Mouse (Mus musculus): Measurements from ENCODE around the gene Akap3. TPM values are rescaled to one million over a fixed set of nuclear protein-coding genes. Genes with fewer than 3 reads are reported as not detected.

Gene Akap3
- polyA plus RNA-seq, 1 experiment, result not detected

DNA sequence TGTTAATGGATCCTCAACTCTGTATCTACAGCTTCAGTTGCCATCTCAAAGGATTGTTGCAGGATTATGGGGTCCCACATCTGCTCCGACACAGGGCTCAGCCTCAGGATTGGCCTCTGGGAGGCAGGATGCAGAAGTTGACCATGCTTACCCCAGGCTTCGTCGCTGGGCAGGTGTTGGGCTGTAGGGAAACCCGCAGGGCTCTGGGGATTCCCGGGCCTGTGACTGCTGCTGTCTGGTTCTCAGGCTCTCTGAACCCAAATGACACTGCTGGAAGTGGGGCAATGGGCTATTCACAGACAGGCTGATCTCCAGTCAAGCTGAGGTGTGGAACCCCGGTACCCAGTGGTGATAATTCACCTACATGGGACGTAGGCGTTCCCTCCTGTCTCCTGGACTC lies 36.6 kb upstream of the Akap3 start:
- Histone ChIP-seq H3K27ac (ENCODE audit: insufficient read depth, low read length) (no peak overlapping the region), H3K4me3 (ENCODE audit: low read depth, low read length) (no peak overlapping the region), H3K27me3 (ENCODE audit: control insufficient read depth, insufficient read depth, low read length, poor library complexity, severe bottlenecking) (no peaks in the 10 kb centered on the region), H3K4me1 (ENCODE audit: control insufficient read depth, insufficient read depth, low read length) (no peaks in the 10 kb centered on the region), H3K9ac (ENCODE audit: low read depth, poor library complexity, severe bottlenecking) (no peak overlapping the region), H3K9me3 (replicated peaks; ENCODE audit: control insufficient read depth, insufficient read depth, low read length, poor library complexity, severe bottlenecking) (no peaks in the 10 kb centered on the region), H3K36me3 (ENCODE audit: control insufficient read depth, insufficient read depth, low read length, poor library complexity, severe bottlenecking) (no peaks in the 10 kb centered on the region; the same call in 1 of the 2 replicates)
- no peak for TF ChIP-seq POLR2A (IDR thresholded peaks at IDR 0.05; ENCODE audit: insufficient read depth, low read length)
- no peak for TF ChIP-seq EP300 (IDR thresholded peaks at IDR 0.05; ENCODE audit: insufficient read depth, low read depth, low read length)
- TF ChIP-seq CTCF (IDR thresholded peaks at IDR 0.05; ENCODE audit: low read depth, low read length), result no peak

DNA sequence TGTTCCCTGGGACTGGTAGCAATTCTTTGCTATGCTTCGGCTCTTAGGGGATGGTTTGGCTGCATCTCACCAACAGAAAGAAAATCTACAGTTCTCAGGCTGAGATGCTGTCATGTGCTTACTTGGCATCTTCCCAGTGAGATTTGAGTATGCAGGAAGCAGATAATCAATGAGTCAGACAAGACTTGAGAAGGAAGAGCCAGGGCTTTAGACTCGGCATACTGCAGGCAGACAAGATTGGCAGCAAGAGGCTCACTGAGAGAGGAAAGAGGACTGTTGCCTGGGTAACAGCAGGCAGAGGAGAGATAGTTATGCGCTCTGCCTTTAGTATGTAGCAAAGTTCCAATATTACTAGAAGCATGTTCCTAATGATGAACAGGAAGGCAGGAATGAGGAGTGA lies 29.8 kb upstream of the Akap3 start:
- Histone ChIP-seq H3K27me3 (ENCODE audit: control insufficient read depth, insufficient read depth, low read length, poor library complexity, severe bottlenecking) (no peaks in the 10 kb centered on the region), H3K36me3 (ENCODE audit: control insufficient read depth, insufficient read depth, low read length, poor library complexity, severe bottlenecking) (peaks cover 5% of the 10 kb centered on the region), H3K27ac (ENCODE audit: insufficient read depth, low read length) (no peak overlapping the region), H3K4me1 (ENCODE audit: control insufficient read depth, insufficient read depth, low read length) (no peaks in the 10 kb centered on the region), H3K9me3 (replicated peaks; ENCODE audit: control insufficient read depth, insufficient read depth, low read length, poor library complexity, severe bottlenecking) (no peaks in the 10 kb centered on the region), H3K4me3 (ENCODE audit: low read depth, low read length) (no peak overlapping the region), H3K9ac (ENCODE audit: low read depth, poor library complexity, severe bottlenecking) (no peak overlapping the region)
- TF ChIP-seq CTCF (IDR thresholded peaks at IDR 0.05; ENCODE audit: low read depth, low read length), result no peak
- no peak for TF ChIP-seq POLR2A (IDR thresholded peaks at IDR 0.05; ENCODE audit: insufficient read depth, low read length)
- TF ChIP-seq EP300 (IDR thresholded peaks at IDR 0.05; ENCODE audit: insufficient read depth, low read depth, low read length), result no peak

DNA sequence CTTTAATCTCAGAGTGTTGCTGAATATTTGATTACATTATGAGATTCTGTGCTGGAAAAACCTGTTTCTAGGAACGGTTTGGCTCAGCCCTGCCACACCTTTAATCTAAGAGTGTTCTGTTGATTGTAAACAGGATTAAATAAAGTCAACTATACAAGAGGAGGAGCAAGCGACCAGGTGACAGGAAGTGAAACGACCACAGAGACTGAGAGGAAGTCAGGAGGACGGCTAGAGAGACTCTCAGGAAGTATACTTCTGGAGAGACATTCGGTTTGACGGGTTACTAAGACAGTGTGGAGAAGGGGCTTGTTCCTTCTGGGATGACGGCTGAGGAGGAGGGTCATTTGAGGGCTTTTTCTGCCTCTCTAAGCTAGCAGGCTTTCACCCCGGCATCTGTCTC lies 16.3 kb upstream of the Akap3 start:
- no peaks in the 10 kb centered on the region for H3K4me1 ChIP-seq (ENCODE audit: control insufficient read depth, insufficient read depth, low read length)
- H3K36me3 ChIP-seq (ENCODE audit: control insufficient read depth, insufficient read depth, low read length, poor library complexity, severe bottlenecking), result peaks cover 3% of the 10 kb centered on the region; the same call in 1 of the 2 replicates
- H3K9me3 ChIP-seq (replicated peaks; ENCODE audit: control insufficient read depth, insufficient read depth, low read length, poor library complexity, severe bottlenecking), result no peaks in the 10 kb centered on the region
- no peak overlapping the region for H3K9ac ChIP-seq (ENCODE audit: low read depth, poor library complexity, severe bottlenecking)
- no peak overlapping the region for H3K4me3 ChIP-seq (ENCODE audit: low read depth, low read length)
- H3K27ac ChIP-seq (ENCODE audit: insufficient read depth, low read length), result no peak overlapping the region
- H3K27me3 ChIP-seq (ENCODE audit: control insufficient read depth, insufficient read depth, low read length, poor library complexity, severe bottlenecking), result no peaks in the 10 kb centered on the region
- TF ChIP-seq EP300 (IDR thresholded peaks at IDR 0.05; ENCODE audit: insufficient read depth, low read depth, low read length) (no peak), CTCF (IDR thresholded peaks at IDR 0.05; ENCODE audit: low read depth, low read length) (no peak), POLR2A (IDR thresholded peaks at IDR 0.05; ENCODE audit: insufficient read depth, low read length) (no peak)

DNA sequence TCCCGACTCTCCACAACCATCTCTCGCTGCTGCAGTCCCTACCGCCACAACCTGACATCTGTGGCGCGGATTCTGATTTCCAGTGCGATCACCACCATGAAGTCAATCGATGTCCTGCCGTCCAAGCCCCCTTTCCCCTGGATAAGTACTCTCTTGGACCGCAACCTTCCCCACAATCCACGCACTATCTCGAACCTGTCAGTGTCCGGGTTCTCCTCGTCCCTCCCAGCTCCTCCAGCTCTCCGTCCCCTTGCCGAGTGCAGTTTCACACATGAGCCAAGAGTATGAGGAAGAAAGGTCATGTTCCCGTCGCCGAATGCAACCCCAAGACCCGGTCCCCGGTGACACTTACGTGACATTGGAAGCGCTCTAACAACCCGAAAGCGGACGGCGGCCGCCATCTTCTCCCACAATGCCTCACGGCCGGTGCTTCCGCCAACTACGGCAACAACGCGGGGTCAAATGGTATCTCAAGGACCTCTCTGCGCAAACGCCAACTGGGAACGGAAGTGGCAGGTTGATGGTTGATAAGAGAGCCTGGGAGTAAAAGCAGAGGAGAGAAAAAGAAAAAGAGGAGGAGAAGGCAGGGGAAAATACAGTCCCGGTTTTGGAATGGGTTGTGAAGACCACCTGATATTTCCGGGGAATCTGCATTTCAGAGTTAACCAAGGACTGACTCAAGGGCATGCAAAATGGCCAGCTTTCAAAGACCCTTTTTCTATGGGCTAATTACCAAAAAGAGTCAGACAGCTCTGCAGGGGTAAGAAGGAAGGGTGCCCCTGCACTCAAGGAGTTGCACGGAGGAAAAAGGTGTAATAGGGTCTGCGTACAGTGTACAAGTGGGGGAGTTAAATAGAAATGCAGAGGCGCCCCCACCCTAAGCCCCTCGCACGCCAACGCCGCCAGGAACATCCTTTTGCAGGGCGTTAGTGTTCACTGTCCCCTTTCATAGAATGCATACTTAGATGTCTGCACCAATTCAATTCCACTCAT lies 3.9 kb upstream of the Akap3 start, which contains the start of gene Ndufa9:
Ndufa9 (minus strand) TSS at position 425 of the 993 bp plus-strand sequence.
- Histone ChIP-seq H3K4me1 (ENCODE audit: control insufficient read depth, insufficient read depth, low read length) (peaks cover 1% of the 10 kb centered on the region), H3K4me3 (ENCODE audit: low read depth, low read length) (peak within 1 kb of the TSS; percentile 95), H3K9ac (ENCODE audit: low read depth, poor library complexity, severe bottlenecking) (peak within 1 kb of the TSS; percentile 58), H3K36me3 (ENCODE audit: control insufficient read depth, insufficient read depth, low read length, poor library complexity, severe bottlenecking) (peaks cover 2% of the 10 kb centered on the region; the same call in 1 of the 2 replicates), H3K9me3 (replicated peaks; ENCODE audit: control insufficient read depth, insufficient read depth, low read length, poor library complexity, severe bottlenecking) (no peaks in the 10 kb centered on the region), H3K27me3 (ENCODE audit: control insufficient read depth, insufficient read depth, low read length, poor library complexity, severe bottlenecking) (no peaks in the 10 kb centered on the region), H3K27ac (ENCODE audit: insufficient read depth, low read length) (no peak within 1 kb of the TSS)
- TF ChIP-seq CTCF (IDR thresholded peaks at IDR 0.05; ENCODE audit: low read depth, low read length), result no peak
- no peak for TF ChIP-seq EP300 (IDR thresholded peaks at IDR 0.05; ENCODE audit: insufficient read depth, low read depth, low read length)
- no peak for TF ChIP-seq POLR2A (IDR thresholded peaks at IDR 0.05; ENCODE audit: insufficient read depth, low read length)

DNA sequence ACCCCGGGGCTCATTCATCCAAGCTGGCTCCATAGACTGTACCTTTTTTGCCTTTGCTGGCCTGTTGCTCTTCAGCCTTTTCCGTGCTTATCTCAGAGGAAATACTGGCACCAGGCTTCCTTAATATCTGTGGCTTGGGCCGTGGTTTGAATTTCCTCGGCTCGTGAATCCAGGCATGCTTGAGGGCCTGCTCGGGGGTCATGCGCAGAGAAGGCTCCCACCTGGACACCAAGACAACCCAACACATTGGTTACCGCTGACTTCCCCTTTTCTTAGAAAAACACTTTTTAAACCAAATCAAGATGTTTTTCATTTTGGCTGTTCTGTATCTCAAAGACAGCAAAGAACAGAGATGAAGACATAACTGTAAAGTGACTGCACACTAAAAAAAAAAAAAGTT lies 24.2 kb downstream of the Akap3 start:
- H3K4me3 ChIP-seq (ENCODE audit: low read depth, low read length), result no peak overlapping the region
- H3K9me3 ChIP-seq (replicated peaks; ENCODE audit: control insufficient read depth, insufficient read depth, low read length, poor library complexity, severe bottlenecking), result no peaks in the 10 kb centered on the region
- H3K9ac ChIP-seq (ENCODE audit: low read depth, poor library complexity, severe bottlenecking), result no peak overlapping the region
- H3K27ac ChIP-seq (ENCODE audit: insufficient read depth, low read length), result no peak overlapping the region
- no peaks in the 10 kb centered on the region for H3K36me3 ChIP-seq (ENCODE audit: control insufficient read depth, insufficient read depth, low read length, poor library complexity, severe bottlenecking)
- no peaks in the 10 kb centered on the region for H3K27me3 ChIP-seq (ENCODE audit: control insufficient read depth, insufficient read depth, low read length, poor library complexity, severe bottlenecking)
- TF ChIP-seq CTCF (IDR thresholded peaks at IDR 0.05; ENCODE audit: low read depth, low read length) (no peak), EP300 (IDR thresholded peaks at IDR 0.05; ENCODE audit: insufficient read depth, low read depth, low read length) (no peak), POLR2A (IDR thresholded peaks at IDR 0.05; ENCODE audit: insufficient read depth, low read length) (no peak)
- no peaks in the 10 kb centered on the region for H3K4me1 ChIP-seq (ENCODE audit: control insufficient read depth, insufficient read depth, low read length)

DNA sequence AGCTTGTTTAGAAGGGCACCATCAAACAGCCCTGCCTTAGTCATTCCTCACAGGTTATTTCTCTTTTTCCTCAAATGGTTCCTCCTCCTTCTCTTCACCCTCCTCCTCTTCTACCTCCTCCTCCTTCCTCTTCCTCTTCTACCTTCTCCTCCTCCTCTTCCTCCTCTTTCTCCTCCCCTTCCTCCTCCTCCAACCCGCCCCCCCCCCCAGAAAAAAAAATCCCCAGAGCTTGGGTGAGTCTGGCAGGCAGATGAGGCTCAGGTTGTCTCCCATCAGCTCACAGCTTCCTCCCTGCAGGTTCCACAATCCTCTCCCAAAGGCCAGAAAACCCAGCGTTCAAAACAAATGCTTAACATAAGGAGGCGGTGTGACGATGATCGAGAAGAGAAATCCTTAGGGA lies 54.5 kb downstream of the Akap3 start:
- Histone ChIP-seq H3K27ac (ENCODE audit: insufficient read depth, low read length) (no peak overlapping the region), H3K4me3 (ENCODE audit: low read depth, low read length) (no peak overlapping the region), H3K27me3 (ENCODE audit: control insufficient read depth, insufficient read depth, low read length, poor library complexity, severe bottlenecking) (no peaks in the 10 kb centered on the region), H3K4me1 (ENCODE audit: control insufficient read depth, insufficient read depth, low read length) (no peaks in the 10 kb centered on the region), H3K9me3 (replicated peaks; ENCODE audit: control insufficient read depth, insufficient read depth, low read length, poor library complexity, severe bottlenecking) (no peaks in the 10 kb centered on the region), H3K36me3 (ENCODE audit: control insufficient read depth, insufficient read depth, low read length, poor library complexity, severe bottlenecking) (no peaks in the 10 kb centered on the region), H3K9ac (ENCODE audit: low read depth, poor library complexity, severe bottlenecking) (no peak overlapping the region)
- no peak for TF ChIP-seq EP300 (IDR thresholded peaks at IDR 0.05; ENCODE audit: insufficient read depth, low read depth, low read length)
- TF ChIP-seq POLR2A (IDR thresholded peaks at IDR 0.05; ENCODE audit: insufficient read depth, low read length), result no peak
- no peak for TF ChIP-seq CTCF (IDR thresholded peaks at IDR 0.05; ENCODE audit: low read depth, low read length)
